Mouse (Mus musculus) bone marrow macrophage, adult 2 months (primary cell): ENCODE results near the gene Mus81. TPM values are rescaled to one million over a fixed set of nuclear protein-coding genes. Genes with fewer than 3 reads are reported as not detected.
"Not testable (repeated sequence)": the region's sequence is repeated elsewhere in the genome, so short reads cannot be mapped to it uniquely, and the experiment has no call there.

Experiments used
- H3K27ac ChIP-seq: 2 replicates; pipeline ENCODE4 v1.5.1; 2012; ENCODE audit warnings: low read depth, low read length; ENCODE audit not compliant: insufficient read depth
- H3K4me1 ChIP-seq: 2 replicates; pipeline ENCODE4 v1.6.1; 2012; ENCODE audit warnings: low read length; ENCODE audit not compliant: control insufficient read depth, insufficient read depth
- H3K4me3 ChIP-seq: 2 replicates; pipeline ENCODE4 v1.5.1; 2012; ENCODE audit warnings: mild to moderate bottlenecking, low read length, moderate library complexity; ENCODE audit not compliant: insufficient read depth
- CTCF ChIP-seq: IDR thresholded peaks from 2 replicates; pipeline ENCODE4 v1.5.1; 2012; ENCODE audit warnings: low read depth, mild to moderate bottlenecking, low read length, moderate library complexity
- POLR2A ChIP-seq: IDR thresholded peaks from 2 replicates; pipeline ENCODE4 v1.6.1; 2012; ENCODE audit warnings: mild to moderate bottlenecking, low read depth, low read length, borderline replicate concordance
- polyA plus RNA-seq: library from polyadenylated mRNA; stranded (reverse); fragments of >200 nt; gene quantifications from 2 replicates; pipeline ENCODE4 v1.2.4, GENCODE M21; 2012; ENCODE audit not compliant: missing spikeins, insufficient read depth, insufficient read length

Gene Mus81
- polyA plus RNA-seq, 1 experiment, result 16.7 TPM

DNA sequence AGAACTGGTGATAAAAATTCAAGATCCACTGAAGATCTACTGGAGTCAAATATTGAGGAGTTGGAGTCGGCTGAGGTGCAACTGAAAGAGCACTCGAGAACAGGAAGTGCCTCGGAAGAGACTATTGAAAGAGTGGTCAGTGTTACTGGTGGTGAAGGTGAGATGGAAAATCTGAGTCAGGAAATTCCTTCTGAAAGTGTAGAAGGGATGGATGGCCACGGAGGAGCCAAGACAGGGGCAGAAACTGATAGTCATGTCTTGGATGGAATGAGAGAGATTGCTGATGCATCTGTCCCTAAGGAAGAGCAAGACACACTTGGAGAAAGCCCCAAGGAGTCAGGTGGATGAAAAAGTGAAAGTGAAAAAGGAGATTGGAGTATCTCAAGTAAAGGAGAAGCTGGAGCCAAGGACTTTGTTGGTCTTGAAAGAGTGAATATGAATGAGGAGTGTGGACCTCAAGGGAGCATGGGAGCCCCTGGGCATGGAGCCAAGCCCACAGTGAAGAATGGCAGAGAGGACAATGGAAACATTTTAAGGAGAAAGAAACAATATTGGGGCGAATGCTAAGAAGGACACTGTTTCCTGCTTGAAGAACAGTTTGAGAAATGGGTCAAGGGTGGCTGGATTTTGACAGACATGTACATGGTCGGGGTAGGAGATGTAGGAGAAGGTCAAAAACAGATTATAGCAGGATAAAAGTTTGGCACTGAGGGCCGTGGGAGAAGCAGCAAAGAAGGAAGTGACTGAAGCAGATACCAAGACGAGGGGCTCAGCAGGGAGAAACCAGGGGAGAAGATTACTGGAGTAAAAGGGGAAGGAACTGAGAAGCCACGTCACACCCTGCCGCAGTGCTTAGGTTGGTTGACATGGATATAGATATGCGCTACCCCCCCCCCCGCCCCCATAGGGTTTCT, 24.1 kb upstream of the Mus81 start:
- TF ChIP-seq POLR2A (no peak), CTCF (no peak)
- Histone ChIP-seq H3K4me3 (peak overlapping the region; percentile 80), H3K27ac (peak overlapping the region; percentile 72), H3K4me1 (peaks cover 14% of the 10 kb centered on the region)

DNA sequence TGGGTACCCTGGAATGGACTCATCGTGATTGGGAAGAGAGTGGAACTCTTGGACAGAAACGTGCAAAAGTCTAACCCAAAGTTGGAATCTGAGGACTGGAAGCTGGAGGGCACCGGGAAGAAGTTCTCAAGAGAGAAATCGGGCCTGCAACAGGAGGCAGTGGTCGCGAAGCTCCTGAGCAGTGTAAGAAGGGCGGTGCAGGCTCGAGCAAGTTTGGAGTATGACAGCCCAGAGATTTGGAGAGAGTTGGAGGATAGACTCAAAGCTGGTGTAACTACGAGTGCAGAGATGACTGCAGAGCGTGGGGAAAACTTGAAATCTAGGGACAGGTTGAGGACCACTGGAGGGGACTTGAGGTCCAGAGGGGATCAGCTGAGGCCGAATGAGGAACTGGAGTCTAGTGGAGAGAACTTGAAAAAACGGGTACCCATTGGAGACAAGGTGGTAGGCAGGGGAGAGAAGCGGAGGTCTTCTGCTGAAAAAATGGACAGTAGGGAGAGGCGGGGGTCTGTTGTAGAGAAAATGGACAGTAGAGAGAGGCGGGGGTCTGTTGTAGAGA, 23.0 kb upstream of the Mus81 start:
- H3K27ac ChIP-seq, result peak overlapping the region; percentile 76
- peaks cover 14% of the 10 kb centered on the region for H3K4me1 ChIP-seq
- TF ChIP-seq CTCF, result no peak
- TF ChIP-seq POLR2A, result no peak
- peak overlapping the region; percentile 80 for H3K4me3 ChIP-seq

DNA sequence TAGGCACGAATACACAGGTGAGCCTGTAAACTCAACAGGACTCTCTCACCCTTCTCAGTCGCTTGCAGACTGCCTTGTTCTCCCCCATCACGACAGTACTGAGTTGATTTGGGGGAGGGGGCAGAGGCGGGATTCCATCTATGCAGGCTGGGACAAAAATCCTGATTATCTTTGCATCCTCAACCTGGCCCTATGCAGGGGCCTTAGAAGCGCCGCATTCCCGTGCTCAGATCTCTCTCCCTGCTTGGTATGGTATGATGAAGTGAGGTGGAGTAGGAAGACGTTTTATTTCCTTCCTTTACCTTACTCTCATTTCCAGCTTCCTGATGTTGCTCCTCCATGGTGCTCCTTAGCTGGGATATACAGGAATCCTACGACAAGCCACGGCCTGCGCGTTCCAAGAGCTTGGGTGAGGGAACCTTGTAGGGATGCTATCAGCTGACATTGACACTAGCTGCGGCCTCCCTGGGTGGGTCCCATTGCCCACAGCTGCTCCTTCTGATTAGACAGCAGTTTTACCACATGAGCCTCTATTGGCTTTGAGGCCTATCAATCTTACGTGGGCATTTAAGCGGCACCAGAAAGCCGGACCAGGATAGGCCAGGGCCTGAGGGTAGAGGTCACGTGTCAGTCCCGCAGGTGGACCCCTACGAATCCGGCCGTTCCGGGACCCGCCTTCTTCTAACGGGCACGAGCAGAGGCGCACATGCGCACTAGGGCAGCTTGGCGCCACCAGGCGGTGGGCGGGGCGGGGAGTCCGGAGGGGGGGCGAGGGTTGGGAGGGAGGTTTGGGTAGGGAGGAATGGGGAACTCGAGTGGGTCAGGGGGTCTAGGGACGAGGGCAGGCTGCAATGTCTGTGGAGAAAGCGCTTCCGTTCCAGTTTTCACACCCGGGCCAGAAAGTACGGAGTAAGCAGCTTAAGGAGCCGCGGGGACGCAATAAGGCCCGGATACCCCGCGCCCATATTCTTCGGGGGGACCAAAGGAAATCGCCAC, 22.1 kb upstream of the Mus81 start, which contains the start of gene Snx32:
Snx32 (minus strand) TSS at position 508 of the 996 bp plus-strand sequence.
- no peak; the same call in 1 of the 2 replicates for TF ChIP-seq CTCF
- TF ChIP-seq POLR2A, result peak; percentile 65; the same call in 1 of the 2 replicates
- H3K4me1 ChIP-seq, result peaks cover 14% of the 10 kb centered on the region
- H3K27ac ChIP-seq, result peak within 1 kb of the TSS; percentile 76
- peak within 1 kb of the TSS; percentile 80 for H3K4me3 ChIP-seq

DNA sequence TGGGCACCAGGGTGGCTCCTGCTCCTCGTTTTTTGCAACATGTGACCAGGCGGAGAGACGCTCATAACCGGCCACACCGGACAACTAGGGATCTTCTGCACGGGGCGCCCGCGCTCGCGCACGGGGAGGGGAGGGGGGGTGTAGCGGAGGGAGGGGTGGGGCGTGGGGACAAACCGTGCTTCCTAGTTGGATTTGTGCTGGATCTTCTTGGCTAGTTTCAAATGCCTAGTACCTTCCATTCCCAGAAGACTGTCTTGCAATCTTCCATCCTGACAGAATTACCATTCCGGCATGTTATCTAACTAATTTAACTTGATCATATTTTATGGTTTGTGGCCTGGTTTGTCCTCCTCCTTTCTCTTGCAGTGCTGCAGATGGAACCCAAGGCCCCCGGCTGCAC, 15.5 kb upstream of the Mus81 start, which contains the start of gene 1700020D05Rik:
1700020D05Rik (minus strand) TSS at position 101 of the 400 bp plus-strand sequence.
- Histone ChIP-seq H3K27ac (no peak within 1 kb of the TSS), H3K4me1 (no peaks in the 10 kb centered on the region)
- TF ChIP-seq CTCF, result no peak
- no peak for TF ChIP-seq POLR2A

DNA sequence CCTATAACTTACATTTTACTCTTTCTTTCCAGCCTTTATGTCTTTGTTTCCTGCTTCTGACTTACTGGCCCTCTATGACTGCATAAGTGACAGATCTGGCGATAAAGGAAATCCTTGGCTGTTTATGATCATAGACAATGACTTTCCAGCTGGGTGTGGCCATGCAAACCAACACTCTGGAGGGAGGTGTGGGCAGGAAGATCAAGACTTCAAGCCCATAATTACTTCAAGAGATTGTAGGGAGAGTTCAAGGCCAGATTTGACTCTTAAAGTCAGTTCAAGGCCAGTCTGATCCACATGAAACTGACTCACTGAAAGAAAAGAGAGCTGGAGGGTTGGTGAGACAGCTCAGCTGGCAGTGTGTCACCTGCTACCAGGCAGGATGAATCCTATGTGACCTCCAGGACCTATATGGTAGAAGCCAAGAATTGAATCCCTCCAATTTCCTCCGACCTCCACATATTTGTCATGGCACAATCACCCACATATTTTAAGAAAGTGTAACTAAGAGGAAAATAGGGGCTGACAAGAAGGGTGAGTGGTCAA, 12.2 kb upstream of the Mus81 start:
- Histone ChIP-seq H3K4me3 (no peak overlapping the region), H3K27ac (no peak overlapping the region), H3K4me1 (no peaks in the 10 kb centered on the region)
- TF ChIP-seq CTCF (no peak), POLR2A (no peak)

More for the DNA sequence above, 15.5 kb upstream of the Mus81 start, which contains the start of gene 1700020D05Rik:
- H3K4me3 ChIP-seq, result no peak within 1 kb of the TSS

DNA sequence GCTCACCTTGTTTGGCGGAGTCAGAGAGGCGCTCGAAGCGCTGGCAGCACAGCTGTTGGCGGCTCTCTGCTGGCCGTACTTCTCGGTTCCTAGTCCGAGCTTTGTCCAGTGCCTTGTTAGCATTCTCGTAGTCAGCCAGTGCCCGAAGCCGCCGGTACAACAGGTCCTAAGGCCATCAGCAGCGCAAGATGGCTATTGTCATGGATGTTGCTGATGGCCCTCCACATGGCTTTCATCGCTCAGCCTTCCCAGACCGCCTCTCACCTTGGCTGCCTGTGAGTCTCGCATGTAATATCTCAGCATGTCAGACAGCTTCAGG, 7.8 kb upstream of the Mus81 start:
- Histone ChIP-seq H3K27ac (no peak overlapping the region), H3K4me1 (peaks cover 3% of the 10 kb centered on the region), H3K4me3 (no peak overlapping the region)
- no peak for TF ChIP-seq POLR2A
- TF ChIP-seq CTCF, result no peak

DNA sequence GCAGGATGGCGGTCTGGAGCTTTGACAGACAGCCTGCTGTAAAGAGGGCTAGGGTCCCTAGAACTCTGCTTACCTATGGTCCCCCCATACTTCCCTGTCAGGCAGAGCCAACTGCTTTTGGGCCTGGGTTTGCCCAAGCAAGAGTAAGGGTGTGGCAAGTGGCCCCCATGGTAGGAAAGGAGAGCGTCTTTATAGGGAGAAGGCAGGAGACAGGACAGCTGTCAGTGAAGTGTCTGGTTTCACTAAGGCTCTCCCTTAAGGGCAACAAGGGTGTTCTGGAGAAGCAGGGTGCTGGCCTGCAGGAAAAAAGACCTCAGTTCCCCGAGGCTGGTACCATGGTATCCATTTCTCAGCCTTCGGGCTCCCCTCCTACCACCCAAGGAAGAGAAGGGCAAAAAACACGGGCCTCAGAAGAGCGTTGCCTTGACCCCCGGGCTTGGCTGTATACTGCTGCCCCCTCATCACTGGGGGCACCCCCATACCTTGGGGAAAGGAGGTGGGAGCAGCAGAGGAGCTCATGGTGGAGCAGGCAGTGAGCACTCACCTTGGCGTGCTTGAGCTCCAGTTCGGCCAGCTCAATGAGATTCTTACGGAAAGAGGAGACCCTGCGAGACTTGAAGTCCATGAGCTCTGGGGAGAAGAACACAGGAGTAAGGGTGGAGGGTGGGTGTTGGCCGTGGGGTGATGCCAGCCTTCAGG, 7.3 kb upstream of the Mus81 start:
- peaks cover 3% of the 10 kb centered on the region for H3K4me1 ChIP-seq
- no peak overlapping the region for H3K27ac ChIP-seq
- no peak overlapping the region for H3K4me3 ChIP-seq
- TF ChIP-seq CTCF, result no peak
- TF ChIP-seq POLR2A, result no peak

DNA sequence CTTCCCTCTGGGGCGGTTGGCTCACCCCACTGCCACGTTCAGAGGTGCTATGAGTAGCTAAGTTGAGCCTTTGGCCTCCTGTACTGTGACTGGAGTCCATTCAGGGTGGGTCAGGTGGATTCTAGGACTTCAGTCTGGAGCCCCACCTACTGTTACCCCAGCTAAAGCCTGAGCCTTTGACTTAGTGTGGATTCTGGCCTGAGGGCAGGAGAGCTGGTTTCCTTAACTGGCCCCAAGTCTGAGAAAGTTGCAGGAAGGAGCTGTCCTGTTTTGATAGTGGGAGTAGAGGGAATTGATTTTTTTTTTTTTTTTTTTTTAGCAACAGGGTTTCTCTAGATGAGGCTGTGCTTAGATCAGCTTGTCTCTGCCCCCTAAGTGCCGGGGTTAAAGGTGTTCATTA, 6.1 kb upstream of the Mus81 start:
- Histone ChIP-seq H3K4me1 (peaks cover 3% of the 10 kb centered on the region), H3K27ac (no peak overlapping the region), H3K4me3 (no peak overlapping the region)
- TF ChIP-seq CTCF (no peak), POLR2A (no peak)

DNA sequence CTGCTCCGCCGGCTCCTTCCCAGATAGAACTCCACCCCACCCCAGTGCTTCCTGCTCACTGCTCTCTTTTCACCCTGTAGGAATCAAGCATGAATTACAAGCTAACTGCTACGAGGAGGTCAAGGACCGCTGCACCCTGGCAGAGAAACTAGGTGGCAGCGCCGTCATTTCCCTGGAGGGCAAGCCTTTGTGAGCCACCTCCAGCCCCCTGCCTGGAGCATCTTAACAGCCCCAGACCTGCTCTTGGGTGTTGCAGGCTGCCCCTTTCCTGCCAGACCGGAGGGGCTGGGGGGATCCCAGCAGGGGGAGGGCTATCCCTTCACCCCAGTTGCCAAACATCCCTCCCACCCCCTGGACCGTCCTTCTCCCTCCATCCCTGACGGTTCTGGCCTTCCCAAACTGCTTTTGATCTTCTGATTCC, 5.1 kb upstream of the Mus81 start:
- not testable (repeated sequence) for H3K4me3 ChIP-seq, H3K4me1 ChIP-seq, H3K27ac ChIP-seq
